Mouse (Mus musculus): Measurements from ENCODE around the gene Stpg3. TPM values are rescaled to one million over a fixed set of nuclear protein-coding genes. Genes with fewer than 3 reads are reported as not detected.

Stpg3 gene
- total RNA-seq, 2 experiments from 2014 or later: not detected

GRCm38 (mm10) chr2:25168665-25168978 is 45.8 kb downstream of the Stpg3 start:
- intact Hi-C loops (cut with DNase I): no loop called here
- DNase-seq: no peak

GRCm38 (mm10) chr2:25167919-25168664 is 46.3 kb downstream of the Stpg3 start:
- DNase-seq: peak; percentile 78 to 81
- intact Hi-C loops (cut with DNase I): no loop called here

DNA sequence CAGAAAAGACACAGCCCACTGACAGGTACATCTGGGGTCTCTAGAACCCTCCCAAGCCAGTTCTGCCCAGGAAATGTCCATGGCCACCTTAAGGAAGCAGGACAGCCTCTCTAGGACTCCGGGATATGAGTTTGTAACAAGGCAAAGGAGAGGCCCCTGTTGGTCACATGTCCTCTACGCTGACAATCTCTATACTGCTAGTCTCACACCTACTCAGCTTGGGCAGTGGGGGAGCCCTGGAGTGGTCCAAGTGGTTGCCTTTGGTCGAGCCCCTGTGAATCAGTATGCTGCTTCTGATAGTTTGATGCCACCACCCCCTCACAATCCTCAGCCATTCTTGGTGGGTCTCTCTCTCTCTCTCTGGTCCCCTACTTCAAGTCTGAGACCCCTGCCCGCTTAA is 47.0 kb downstream of the Stpg3 start:
- no peak for DNase-seq
- intact Hi-C loops (cut with DNase I): no loop called here

Other genes with a start within 250 kb of the Stpg3 start
- gene Mrpl41, start 239.5 kb downstream of the Stpg3 start, total RNA-seq (2021): 10 to 100 TPM; 86.2 to 90.2 TPM
- 10 to 100 TPM; 18.5 to 23.9 TPM for gene Pnpla7, start 238.6 kb downstream of the Stpg3 start, total RNA-seq (2021)
- gene Nsmf, start 160.3 kb downstream of the Stpg3 start, total RNA-seq (2021): 10 to 100 TPM; 33.6 to 35.4 TPM
- gene Entpd8, start 134.3 kb downstream of the Stpg3 start, total RNA-seq (2021): not detected
- gene Noxa1, start 119.5 kb downstream of the Stpg3 start, total RNA-seq (2021): not detected
- 10 to 100 TPM; 14.0 to 15.0 TPM for gene Nrarp, start 33.9 kb downstream of the Stpg3 start, total RNA-seq (2021)
- gene Tor4a, start 17.8 kb downstream of the Stpg3 start, total RNA-seq (2021): 1 to 10 TPM; 5.0 to 5.5 TPM
- gene Nelfb, start 3.1 kb downstream of the Stpg3 start, total RNA-seq (2021): 10 to 100 TPM; 35.7 to 36.2 TPM
- not detected for gene Fam166a, start 4.1 kb upstream of the Stpg3 start, total RNA-seq (2021)
- 100 to 1,000 TPM; 205 to 231 TPM for gene Tubb4b, start 10.1 kb upstream of the Stpg3 start, total RNA-seq (2021)
- gene Slc34a3, start 19.7 kb upstream of the Stpg3 start, total RNA-seq (2021): not detected
- not detected for gene Rnf224, start 22.1 kb upstream of the Stpg3 start, total RNA-seq (2021)
- under 1 TPM; 0.41 to 0.63 TPM for gene Rnf208, start 27.6 kb upstream of the Stpg3 start, total RNA-seq (2021)
- gene Cysrt1, start 27.8 kb upstream of the Stpg3 start, total RNA-seq (2021): not detected
- 1 to 10 TPM; 1.9 to 2.4 TPM for gene AL732309.1, start 32.2 kb upstream of the Stpg3 start, total RNA-seq (2021)
- gene Tmem203, start 40.8 kb upstream of the Stpg3 start, total RNA-seq (2021): 10 to 100 TPM; 12.7 to 13.4 TPM
- gene Tprn, start 48.0 kb upstream of the Stpg3 start, total RNA-seq (2021): 1 to 10 TPM; 5.7 to 7.6 TPM
- 10 to 100 TPM; 38.3 to 46.9 TPM for gene Ssna1, start 57.8 kb upstream of the Stpg3 start, total RNA-seq (2021)
- gene Anapc2, start 57.8 kb upstream of the Stpg3 start, total RNA-seq (2021): 10 to 100 TPM; 44.0 to 44.1 TPM
- gene Tmem210, start 73.5 kb upstream of the Stpg3 start, total RNA-seq (2021): not detected
- gene Lrrc26, start 75.3 kb upstream of the Stpg3 start, total RNA-seq (2021): under 1 TPM in 1 of 2 experiments, not detected in 1; 0.55 TPM
- not detected for gene Grin1, start 104.5 kb upstream of the Stpg3 start, total RNA-seq (2021)
- gene Man1b1, start 117.7 kb upstream of the Stpg3 start, total RNA-seq (2021): 10 to 100 TPM; 22.1 to 22.2 TPM
- 1 to 10 TPM; 2.7 to 3.9 TPM for gene Dpp7, start 141.7 kb upstream of the Stpg3 start, total RNA-seq (2021)
- 1 to 10 TPM; 4.5 to 6.0 TPM for gene Uap1l1, start 151.0 kb upstream of the Stpg3 start, total RNA-seq (2021)
- 1 to 10 TPM in 1 of 2 experiments, under 1 TPM in 1; 0.88 to 1.5 TPM for gene Sapcd2, start 157.7 kb upstream of the Stpg3 start, total RNA-seq (2021)
- 10 to 100 TPM; 16.1 to 17.0 TPM for gene Entpd2, start 181.2 kb upstream of the Stpg3 start, total RNA-seq (2021)
- 10 to 100 TPM; 33.8 to 37.1 TPM for gene Npdc1, start 184.7 kb upstream of the Stpg3 start, total RNA-seq (2021)
- not detected for gene Fut7, start 208.6 kb upstream of the Stpg3 start, total RNA-seq (2021)
- gene Abca2, start 214.1 kb upstream of the Stpg3 start, total RNA-seq (2021): 10 to 100 TPM; 22.0 to 24.4 TPM
- 1 to 10 TPM; 3.0 to 3.9 TPM for gene Clic3, start 242.2 kb upstream of the Stpg3 start, total RNA-seq (2021)
- gene Paxx, start 246.5 kb upstream of the Stpg3 start, total RNA-seq (2021): 10 to 100 TPM; 22.9 to 23.4 TPM

All from heart, postnatal 14 days (tissue).